Mouse (Mus musculus): ENCODE measurements around the gene Notum.

Notum gene

GRCm38 (mm10) chr11:120632559-120633519 lies 28.1 kb downstream of the Notum start:
- peak; percentile 85 for DNase-seq

DNA sequence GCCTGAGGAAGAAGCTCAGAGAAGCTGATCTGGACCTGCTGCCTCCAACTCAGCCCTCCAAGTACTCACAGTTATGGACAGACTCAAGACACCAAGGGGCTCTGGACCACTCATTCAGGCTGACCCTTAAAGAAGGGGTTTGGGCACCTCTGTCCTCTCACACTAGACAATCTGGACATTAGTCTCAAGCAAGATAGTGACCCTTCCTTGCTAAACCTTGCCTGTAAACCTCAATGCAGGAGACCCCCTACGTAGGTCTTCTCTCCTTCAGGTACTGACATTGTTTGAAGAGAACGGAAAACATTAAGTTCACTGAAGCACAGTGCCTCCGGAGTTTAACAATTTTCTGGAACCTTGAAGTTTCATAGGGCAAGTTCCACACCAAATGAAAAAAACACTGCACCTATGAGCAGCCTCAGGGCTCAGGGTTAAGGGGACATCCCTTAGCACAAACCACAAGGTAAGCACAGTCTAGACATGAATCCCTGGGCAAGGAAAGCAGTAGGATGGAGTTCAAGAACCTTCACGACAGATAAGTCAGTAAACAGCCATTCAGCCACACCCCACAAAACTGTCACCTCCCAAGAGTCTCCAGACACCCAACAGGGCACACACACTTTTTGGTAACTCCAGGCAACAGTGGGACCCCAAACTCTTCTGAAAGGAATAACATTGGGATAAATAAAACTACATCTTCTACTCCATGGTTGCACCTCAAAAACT lies 29.1 kb downstream of the Notum start:
- DNase-seq = peak; percentile 43

GRCm38 (mm10) chr11:120630881-120631725 lies 29.9 kb downstream of the Notum start:
- peak; percentile 54 for DNase-seq

DNA sequence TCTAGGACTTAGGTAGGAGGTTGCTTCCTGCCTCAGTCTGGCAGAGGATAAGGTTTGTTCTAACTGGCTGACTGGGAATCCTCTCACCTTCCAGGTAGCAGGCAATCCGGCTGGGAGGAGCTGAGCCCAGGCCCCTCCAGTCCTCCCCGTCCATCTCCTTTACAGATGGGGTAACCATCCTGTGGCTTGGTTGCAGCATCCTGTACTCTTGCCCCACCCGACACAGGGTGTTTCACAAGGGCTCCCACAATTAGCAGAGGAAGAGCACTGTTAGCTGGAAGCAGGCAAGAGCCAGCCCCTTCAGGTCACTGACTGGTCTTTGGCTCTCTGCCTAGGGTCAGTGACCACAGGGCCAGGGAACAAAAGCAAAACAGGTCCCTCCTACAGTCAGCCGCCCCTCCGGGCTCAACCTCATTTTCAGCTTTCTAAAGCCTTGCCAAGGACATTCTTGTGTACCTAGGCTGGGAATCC lies 30.5 kb downstream of the Notum start:
- DNase-seq = peak; percentile 78

DNA sequence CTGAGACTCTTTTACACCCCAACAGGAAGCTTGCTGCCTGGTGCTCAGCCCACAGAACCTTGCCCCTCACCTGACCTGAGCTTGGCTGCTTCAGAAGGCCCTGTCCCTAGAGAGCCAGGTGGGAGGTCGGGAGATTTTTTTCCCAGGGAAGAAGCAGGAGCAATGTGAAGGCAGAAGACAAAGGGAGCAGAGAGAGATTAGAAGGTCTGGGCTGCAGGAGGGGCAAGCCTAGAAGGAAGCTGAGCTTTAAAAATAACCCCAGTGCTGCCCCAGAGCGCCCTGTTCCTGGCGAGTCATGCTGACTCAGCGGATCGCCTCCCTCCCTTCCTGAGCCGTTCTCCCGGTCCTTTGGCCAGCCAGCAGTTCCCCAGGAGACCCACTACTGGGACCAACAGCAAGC lies 31.1 kb downstream of the Notum start:
- DNase-seq = peak; percentile 72

DNA sequence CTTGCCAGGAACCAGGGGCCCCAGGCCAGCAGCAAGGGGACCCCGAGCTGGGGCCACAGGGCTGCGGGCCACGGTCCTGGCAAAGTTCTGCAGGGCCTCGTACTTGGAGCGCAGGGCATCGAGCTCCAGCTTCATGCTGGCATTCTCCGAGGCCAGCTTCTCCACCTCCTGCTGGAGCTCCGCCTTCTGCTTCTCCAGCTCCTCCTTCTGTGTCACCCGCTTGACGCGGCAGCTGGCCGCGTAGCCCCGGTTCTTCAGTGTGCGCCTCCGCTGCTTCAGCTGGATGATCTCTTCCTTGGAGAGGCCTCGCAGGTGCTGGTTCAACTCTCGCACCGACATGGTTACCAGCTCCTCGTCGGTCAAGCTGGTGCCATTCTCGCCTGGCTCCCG lies 31.6 kb downstream of the Notum start:
- DNase-seq = peak; percentile 75

DNA sequence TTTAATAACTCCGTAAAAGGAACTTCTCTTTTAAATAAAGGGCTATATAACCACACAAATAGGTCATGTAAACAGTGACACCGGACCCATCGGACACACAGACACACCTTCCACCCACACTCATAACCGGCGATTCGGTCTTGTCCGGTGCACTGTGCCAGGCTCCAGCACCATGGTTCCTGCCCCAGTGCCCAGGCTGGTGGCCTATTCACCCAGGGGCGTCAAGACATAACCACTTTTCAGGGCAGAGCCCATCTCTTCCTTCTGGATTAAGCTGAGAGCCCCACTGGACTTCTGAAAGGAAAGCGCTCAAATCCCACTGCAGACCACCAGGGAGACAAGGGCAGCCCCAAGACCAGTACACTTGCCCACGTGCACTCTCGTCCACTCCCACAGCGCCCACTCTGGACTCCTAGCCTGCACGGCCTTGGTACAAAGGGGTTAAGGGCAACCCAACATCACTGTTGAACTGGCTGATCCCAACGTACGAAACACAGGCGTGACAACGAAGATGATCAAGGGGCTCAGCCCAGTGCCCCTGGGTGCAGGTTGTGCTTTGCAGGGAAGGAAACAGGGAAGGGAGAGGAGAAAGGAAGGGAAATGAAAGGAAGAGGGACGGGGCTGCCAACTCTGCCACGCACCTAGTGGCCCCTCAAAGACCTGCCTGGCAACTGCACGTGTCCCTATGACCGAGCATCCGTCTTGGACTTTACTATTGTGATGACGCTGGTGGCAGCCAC lies 32.2 kb downstream of the Notum start:
- DNase-seq = no peak

- no peak for DNase-seq
Measured at GRCm38 (mm10) chr11:120627468-120628300, 33.3 kb downstream of the Notum start.

GRCm38 (mm10) chr11:120626785-120627467 lies 34.0 kb downstream of the Notum start:
- no peak for DNase-seq

DNA sequence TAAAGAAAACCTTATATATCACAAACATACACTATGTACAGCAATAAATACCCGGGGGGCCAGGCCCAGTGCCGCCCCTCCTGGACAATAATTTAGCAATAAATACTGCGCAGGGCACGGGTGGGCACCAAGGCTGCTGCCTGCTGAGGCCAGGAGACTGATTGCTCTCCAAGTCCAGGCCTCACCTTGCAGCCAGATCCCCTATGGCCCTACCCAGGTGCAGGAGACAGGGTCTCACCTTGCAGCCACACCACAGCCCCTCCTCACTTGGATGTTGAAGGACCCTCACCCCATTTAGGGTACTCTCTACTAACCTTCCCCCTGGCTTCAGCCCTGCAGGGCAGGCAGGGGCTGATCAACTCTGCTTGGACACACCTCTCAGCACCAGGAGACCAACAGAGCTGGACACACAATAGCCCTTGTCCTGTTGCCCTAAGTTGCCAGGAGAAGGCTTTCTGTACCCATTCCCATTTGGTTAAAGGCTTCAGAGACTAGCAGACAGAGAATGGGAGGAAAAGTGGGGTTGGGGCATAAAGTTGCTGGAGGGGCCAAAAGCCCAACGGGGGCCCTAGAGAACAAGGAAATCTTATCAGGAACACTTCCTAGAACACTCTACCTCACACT lies 35.7 kb downstream of the Notum start, which contains the start of gene Sirt7:
TSS of gene Sirt7 (minus strand) at position 89 of the 624 bp plus-strand sequence.
- DNase-seq = no peak

DNA sequence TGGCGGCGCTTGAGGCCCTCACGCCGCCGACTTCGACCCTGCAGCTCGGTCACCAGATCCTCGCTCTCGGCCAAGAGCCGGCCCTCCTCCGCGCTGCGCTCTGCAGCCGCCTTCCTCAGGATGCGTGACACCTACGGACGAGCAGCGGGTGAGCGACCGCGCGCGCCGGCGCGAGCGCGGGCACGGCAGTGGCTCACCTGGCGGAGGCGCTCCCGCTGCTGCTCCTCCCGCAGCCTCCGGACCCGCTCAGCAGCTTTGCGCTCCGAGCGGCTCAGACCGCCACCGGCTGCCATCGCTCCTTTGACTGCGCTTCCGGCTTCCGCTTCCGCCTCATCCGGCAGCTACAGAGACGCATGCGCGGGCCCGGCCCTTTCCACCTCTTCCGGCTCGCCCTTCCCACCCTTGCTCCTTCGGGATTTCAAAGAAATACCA lies 36.3 kb downstream of the Notum start:
- DNase-seq = peak; percentile 88

GRCm38 (mm10) chr11:120623961-120624679 lies 36.9 kb downstream of the Notum start:
- peak; percentile 79 for DNase-seq

DNA sequence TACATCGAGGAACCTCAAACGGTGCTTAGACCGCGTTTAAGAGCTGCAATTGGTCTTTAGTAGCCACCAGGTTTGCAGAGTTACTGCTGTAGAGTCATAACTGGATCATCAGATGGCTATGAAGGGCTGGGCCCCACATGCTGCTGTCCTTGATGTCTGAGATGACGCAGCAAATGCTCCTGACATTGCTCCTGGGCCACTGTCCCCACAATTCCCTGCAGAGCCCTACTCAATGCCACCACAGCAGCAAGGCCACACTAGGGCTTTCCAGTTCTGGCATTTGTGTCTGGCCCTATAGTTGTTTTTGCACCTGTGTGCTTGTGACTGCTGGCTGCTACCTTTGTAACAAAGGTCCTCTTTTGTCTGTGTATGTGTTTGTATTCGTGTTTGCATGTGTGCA lies 38.2 kb downstream of the Notum start:
- DNase-seq = no peak

DNA sequence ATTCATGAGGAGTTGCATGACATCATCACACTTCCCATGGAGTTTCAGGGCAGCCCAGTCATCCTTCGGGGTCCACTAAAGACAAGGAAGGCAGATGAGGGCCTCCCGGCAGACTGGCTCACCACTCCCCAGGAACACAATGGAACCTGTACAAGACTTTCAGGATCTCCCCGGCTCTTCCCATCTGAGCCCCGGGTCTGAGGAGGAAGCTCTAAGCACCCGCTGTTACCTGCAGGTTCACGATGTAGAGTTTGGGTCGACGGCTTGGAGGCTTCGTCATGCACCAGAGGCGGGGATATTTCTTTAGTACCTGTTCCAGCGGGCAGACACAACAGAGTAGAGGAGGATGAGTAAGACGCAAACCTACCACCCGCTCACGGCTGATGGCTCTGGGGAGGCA lies 40.8 kb downstream of the Notum start:
- DNase-seq = no peak

GRCm38 (mm10) chr11:120618619-120619535 lies 42.1 kb downstream of the Notum start:
- no peak for DNase-seq

DNA sequence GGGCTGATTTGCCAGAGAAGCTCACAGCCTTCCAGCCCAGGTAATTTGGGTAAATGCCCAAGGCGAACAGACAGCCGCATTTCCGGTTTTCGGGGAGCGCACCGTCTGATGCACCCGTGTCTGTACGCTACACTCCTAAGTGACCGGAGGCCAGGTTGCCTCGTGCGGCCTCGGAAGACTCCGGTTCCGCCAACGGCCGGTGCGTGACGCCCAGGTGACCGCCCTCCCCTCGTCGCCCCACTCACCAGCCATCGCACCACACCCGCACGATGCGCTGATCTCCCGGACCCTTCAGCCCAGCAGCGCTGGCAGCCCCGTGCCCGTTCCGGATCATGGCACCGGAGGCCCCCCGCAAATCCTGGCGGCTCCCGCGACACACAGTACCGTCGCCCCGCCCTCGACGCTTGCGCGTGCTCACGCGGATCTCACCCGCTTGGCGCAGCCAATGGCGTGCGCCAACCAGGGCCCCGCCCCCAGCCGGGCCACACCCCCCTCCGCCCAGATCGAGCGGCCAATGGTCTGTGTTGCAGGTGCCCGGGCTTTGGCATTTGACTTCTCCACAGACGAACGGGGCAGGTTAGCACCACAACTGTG lies 43.4 kb downstream of the Notum start, which contains the start of gene Pcyt2:
TSS of gene Pcyt2 (minus strand) at position 418 of the 594 bp plus-strand sequence.
- peak; percentile 95 for DNase-seq

DNA sequence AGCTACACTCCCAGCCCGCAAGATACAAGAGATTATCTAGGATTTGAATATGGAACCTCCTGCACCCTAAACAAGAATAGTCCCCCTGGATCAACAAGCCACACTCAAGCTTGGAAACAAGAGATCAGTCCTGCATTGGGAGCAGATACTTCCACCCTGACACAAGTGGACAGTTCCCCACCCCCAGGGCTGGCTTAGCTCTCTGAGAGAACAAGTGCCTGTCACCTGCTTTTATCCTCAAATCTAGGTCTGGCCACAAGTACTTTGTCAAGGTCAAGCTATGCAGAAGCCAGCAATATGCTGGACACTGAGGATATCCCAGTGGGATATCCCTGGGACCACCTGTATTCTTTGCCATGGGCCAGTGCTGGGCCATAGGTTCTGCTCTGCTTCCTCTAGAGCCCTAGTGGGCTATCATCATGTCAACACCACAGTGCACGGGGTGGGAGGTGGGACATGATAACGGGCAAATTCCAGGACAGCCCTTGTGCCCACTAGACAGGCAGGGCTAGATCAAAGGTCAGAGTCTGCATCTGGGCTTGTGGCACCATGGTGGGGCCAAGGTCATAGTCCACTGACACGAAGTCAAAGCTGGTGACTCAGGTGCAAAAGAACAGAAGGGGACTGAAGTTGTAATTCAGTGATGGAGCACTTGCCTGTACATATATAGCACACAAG lies 44.2 kb downstream of the Notum start:
- peak; percentile 71 for DNase-seq

Measured in kidney, adult 18-20 months (tissue).